Mouse (Mus musculus): ENCODE results near the gene Camta1.
A peak's percentile ranks its signal among the peaks of the same experiment; 100 is the strongest.

The Camta1 gene

GRCm38 (mm10) chr4:151186447-151186846, 675.2 kb downstream of the Camta1 start:
- DNase-seq = peak; percentile 45 to 80

GRCm38 (mm10) chr4:151185750-151186149, 675.9 kb downstream of the Camta1 start:
- peak in 1 of 2 experiments; percentile 45 for DNase-seq

GRCm38 (mm10) chr4:151180394-151180902, 681.2 kb downstream of the Camta1 start:
- DNase-seq = peak in 1 of 2 experiments; percentile 14

GRCm38 (mm10) chr4:151179639-151180038, 682.0 kb downstream of the Camta1 start:
- no peak for DNase-seq

GRCm38 (mm10) chr4:151178970-151179378, 682.7 kb downstream of the Camta1 start:
- DNase-seq = no peak

- DNase-seq = no peak
Measured at GRCm38 (mm10) chr4:151172526-151172925, 689.1 kb downstream of the Camta1 start.

- no peak for DNase-seq
Measured at GRCm38 (mm10) chr4:151171117-151171516, 690.6 kb downstream of the Camta1 start.

- no peak for DNase-seq
Measured at GRCm38 (mm10) chr4:151170658-151171057, 691.0 kb downstream of the Camta1 start.

- DNase-seq = no peak
Measured at GRCm38 (mm10) chr4:151166969-151167368, 694.7 kb downstream of the Camta1 start.

GRCm38 (mm10) chr4:151165539-151165938, 696.1 kb downstream of the Camta1 start:
- peak; percentile 86 to 91 for DNase-seq

GRCm38 (mm10) chr4:151164309-151164708, 697.4 kb downstream of the Camta1 start:
- no peak for DNase-seq

- DNase-seq = no peak
Measured at GRCm38 (mm10) chr4:151161869-151162268, 699.8 kb downstream of the Camta1 start.

- DNase-seq = no peak
Measured at GRCm38 (mm10) chr4:151160932-151161331, 700.7 kb downstream of the Camta1 start.

GRCm38 (mm10) chr4:151160476-151160875, 701.2 kb downstream of the Camta1 start:
- DNase-seq = no peak

GRCm38 (mm10) chr4:151158250-151158649, 703.4 kb downstream of the Camta1 start:
- DNase-seq = peak in 1 of 2 experiments; percentile 21

GRCm38 (mm10) chr4:151156904-151157303, 704.8 kb downstream of the Camta1 start:
- DNase-seq = peak; percentile 74 to 94

GRCm38 (mm10) chr4:151155587-151155986, 706.1 kb downstream of the Camta1 start:
- no peak for DNase-seq

GRCm38 (mm10) chr4:151154306-151154705, 707.4 kb downstream of the Camta1 start:
- DNase-seq = no peak

GRCm38 (mm10) chr4:151152010-151152409, 709.7 kb downstream of the Camta1 start:
- no peak for DNase-seq

GRCm38 (mm10) chr4:151150842-151151241, 710.8 kb downstream of the Camta1 start:
- DNase-seq = no peak

GRCm38 (mm10) chr4:151150115-151150514, 711.6 kb downstream of the Camta1 start:
- no peak for DNase-seq

GRCm38 (mm10) chr4:151147541-151147940, 714.1 kb downstream of the Camta1 start:
- no peak for DNase-seq

GRCm38 (mm10) chr4:151144121-151144520, 717.6 kb downstream of the Camta1 start:
- DNase-seq = no peak

- peak; percentile 90 to 98 for DNase-seq
Measured at GRCm38 (mm10) chr4:151141196-151141880, 720.3 kb downstream of the Camta1 start.

Measured in kidney, postnatal 36 days (tissue).